Mouse (Mus musculus): ENCODE data around the gene Slc9a3r2.

GRCm38 (mm10) chr17:24597989-24598388, 52.1 kb downstream of the Slc9a3r2 start:
- TF ChIP-seq EP300 (optimal IDR thresholded peaks at IDR 0.05) (no peak), CTCF (IDR thresholded peaks at IDR 0.05; ENCODE audit: low read depth) (no peak)

Measured in stomach, postnatal 0 days (tissue).